Mouse (Mus musculus) cortical plate, adult 2 months (tissue): ENCODE results near the gene Wdr6. TPM values are rescaled to one million over a fixed set of nuclear protein-coding genes. Genes with fewer than 3 reads are reported as not detected.

ENCODE experiments used
- H3K27ac ChIP-seq: fragments of 200-500 bp; 2 replicates; pipeline ENCODE4 v1.5.1; 2012; ENCODE audit warnings: low read length, control low read depth, inconsistent platforms; ENCODE audit not compliant: insufficient read depth
- H3K4me1 ChIP-seq: fragments of 200-500 bp; 2 replicates; pipeline ENCODE4 v1.6.1; 2011; ENCODE audit warnings: low read length; ENCODE audit not compliant: control insufficient read depth, insufficient read depth
- H3K4me3 ChIP-seq: fragments of 200-500 bp; 2 replicates; pipeline ENCODE4 v1.5.1; 2011; ENCODE audit warnings: mild to moderate bottlenecking, low read length, control low read depth; ENCODE audit not compliant: insufficient read depth
- CTCF ChIP-seq: fragments of 200-500 bp; IDR thresholded peaks from 2 replicates; pipeline ENCODE4 v1.5.1; 2011; ENCODE audit warnings: mild to moderate bottlenecking, control low read depth, low read length; ENCODE audit not compliant: insufficient read depth; ENCODE audit errors: extremely low read depth
- POLR2A ChIP-seq: fragments of 200-500 bp; IDR thresholded peaks from 2 replicates; pipeline ENCODE4 v1.6.1; 2011; ENCODE audit warnings: mild to moderate bottlenecking, low read length, control low read depth; ENCODE audit not compliant: insufficient read depth; ENCODE audit errors: extremely low read depth
- polyA plus RNA-seq: library from polyadenylated mRNA; depleted of rRNA; stranded (reverse); fragments of >200 nt; gene quantifications from 2 replicates; pipeline ENCODE4 v1.2.3, GENCODE M21; 2012; rRNA removed

The Wdr6 gene
- polyA plus RNA-seq, 1 experiment: 70.9 TPM

DNA sequence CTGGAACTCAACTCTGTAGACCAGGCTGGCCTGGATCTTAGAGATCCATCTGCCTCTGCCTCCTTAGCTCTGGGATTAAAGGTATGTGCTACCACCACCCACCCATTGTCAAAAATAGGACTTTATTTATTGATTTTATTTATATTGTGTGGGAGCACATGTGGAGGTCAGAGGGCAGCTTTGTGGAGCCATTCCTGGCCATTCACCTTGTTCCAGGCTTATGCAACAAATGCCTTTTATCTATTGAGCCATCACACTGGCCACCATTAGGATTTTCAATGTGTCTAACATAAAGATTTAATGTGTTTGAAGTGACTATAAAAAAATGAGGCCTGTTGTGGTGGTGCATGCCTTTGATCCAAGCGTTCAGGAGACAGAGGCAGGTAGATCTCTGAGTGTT, 47.0 kb downstream of the Wdr6 start:
- H3K4me1 ChIP-seq: no peaks in the 10 kb centered on the region
- no peak overlapping the region for H3K27ac ChIP-seq
- TF ChIP-seq POLR2A (no peak), CTCF (no peak)
- no peak overlapping the region for H3K4me3 ChIP-seq

- TF ChIP-seq CTCF: no peak
- TF ChIP-seq POLR2A: no peak
- Histone ChIP-seq H3K4me3 (no peak overlapping the region), H3K4me1 (no peaks in the 10 kb centered on the region), H3K27ac (no peak overlapping the region)
Observed at GRCm38 (mm10) chr9:108530954-108531353, 47.6 kb downstream of the Wdr6 start.

- TF ChIP-seq POLR2A (no peak), CTCF (no peak)
- Histone ChIP-seq H3K4me1 (no peaks in the 10 kb centered on the region; the same call in 1 of the 2 replicates), H3K4me3 (no peak overlapping the region), H3K27ac (no peak overlapping the region)
Observed at GRCm38 (mm10) chr9:108525400-108525799, 53.1 kb downstream of the Wdr6 start.

DNA sequence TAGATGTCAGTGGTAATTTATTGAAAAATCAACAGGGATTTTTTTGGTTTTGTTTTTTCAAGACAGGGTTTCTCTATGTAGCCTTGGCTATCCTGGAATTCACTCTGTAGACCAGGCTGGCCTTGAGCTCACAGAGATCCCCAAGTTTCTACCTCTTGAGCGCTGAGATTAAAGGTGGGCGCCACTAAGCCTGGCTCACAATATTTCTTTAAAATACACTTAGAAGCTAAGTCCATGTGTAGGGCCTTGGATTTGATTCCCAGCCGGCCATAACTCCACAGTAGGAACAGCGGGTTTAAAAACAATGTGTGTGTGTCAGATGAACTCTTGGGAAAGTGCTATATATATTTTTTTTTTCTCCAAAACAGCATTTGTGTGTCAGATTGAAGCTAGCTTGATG, 55.2 kb downstream of the Wdr6 start:
- no peak for TF ChIP-seq CTCF
- TF ChIP-seq POLR2A: no peak
- H3K4me3 ChIP-seq: no peak overlapping the region
- no peak overlapping the region for H3K27ac ChIP-seq
- H3K4me1 ChIP-seq: peaks cover 3% of the 10 kb centered on the region; the same call in 1 of the 2 replicates

Other genes with a start within 250 kb of the Wdr6 start
- gene Gpx1, start 239.8 kb downstream of the Wdr6 start, polyA plus RNA-seq: 258 and 294 TPM in 2 replicates
- gene Usp4, start 230.9 kb downstream of the Wdr6 start, polyA plus RNA-seq: 114 and 116 TPM in 2 replicates
- gene 1700102P08Rik, start 185.9 kb downstream of the Wdr6 start, polyA plus RNA-seq: 1.1 TPM in 2 replicates
- gene Ccdc36, start 150.3 kb downstream of the Wdr6 start, polyA plus RNA-seq: 0.33 and 0.66 TPM in 2 replicates
- gene BC048562, start 142.3 kb downstream of the Wdr6 start, polyA plus RNA-seq: not detected in 2 replicates
- gene Ccdc71, start 118.2 kb downstream of the Wdr6 start, polyA plus RNA-seq: 19.9 and 22.3 TPM in 2 replicates
- 44.9 and 46.1 TPM in 2 replicates for gene Klhdc8b, start 117.2 kb downstream of the Wdr6 start, polyA plus RNA-seq
- gene Lamb2, start 99.0 kb downstream of the Wdr6 start, polyA plus RNA-seq: 31.6 and 34.2 TPM in 2 replicates
- 169 and 173 TPM in 2 replicates for gene Usp19, start 88.1 kb downstream of the Wdr6 start, polyA plus RNA-seq
- gene Qars, start 71.0 kb downstream of the Wdr6 start, polyA plus RNA-seq: 110 TPM in 2 replicates
- gene Qrich1, start 61.9 kb downstream of the Wdr6 start, polyA plus RNA-seq: 110 and 111 TPM in 2 replicates
- 62.2 and 63.6 TPM in 2 replicates for gene Impdh2, start 18.5 kb downstream of the Wdr6 start, polyA plus RNA-seq
- gene Ndufaf3, start 11.3 kb downstream of the Wdr6 start, polyA plus RNA-seq: 69.6 and 71.9 TPM in 2 replicates
- 224 and 245 TPM in 2 replicates for gene Dalrd3, start 8.9 kb downstream of the Wdr6 start, polyA plus RNA-seq
- gene P4htm, start 18.9 kb upstream of the Wdr6 start, polyA plus RNA-seq: 105 and 112 TPM in 2 replicates
- gene Arih2, start 70.6 kb upstream of the Wdr6 start, polyA plus RNA-seq: 43.7 and 44.4 TPM in 2 replicates
- gene Slc25a20, start 83.3 kb upstream of the Wdr6 start, polyA plus RNA-seq: 12.6 and 13.8 TPM in 2 replicates
- 20.6 and 21.2 TPM in 2 replicates for gene Prkar2a, start 110.6 kb upstream of the Wdr6 start, polyA plus RNA-seq
- gene Ip6k2, start 205.1 kb upstream of the Wdr6 start, polyA plus RNA-seq: 145 and 162 TPM in 2 replicates
- gene Nckipsd, start 229.6 kb upstream of the Wdr6 start, polyA plus RNA-seq: 65.0 and 66.8 TPM in 2 replicates
- gene Celsr3, start 247.6 kb upstream of the Wdr6 start, polyA plus RNA-seq: 74.3 and 75.8 TPM in 2 replicates